In genomic region chr5:137297126-137297525, GRCm38 (mm10) we compare ENCODE assay signal across 16 mouse cellular contexts. TPM values are rescaled to one million over a fixed set of nuclear protein-coding genes. Genes with fewer than 3 reads are reported as not detected.
DNase-seq lines count a peak whose midpoint lies in the region; ATAC-seq lines count a peak whose summit lies in the region.
"Had no signal": no experiment of that assay in that cellular context is flagged by ENCODE, and none has a peak within 500 bp of the region (broad histone marks: within the 10 kb centered on the region; RNA-seq: fewer than 3 reads in every experiment).

No protein-coding gene starts in this region.

- no peak overlapping the region for H3K27ac ChIP-seq in midbrain, embryonic 11.5 days (ENCODE audit: low read depth, low read length)
- no peak overlapping the region for H3K27ac ChIP-seq in midbrain, embryonic 15.5 days
- H3K27ac ChIP-seq: embryonic facial prominence, embryonic 10.5 days; embryonic facial prominence, embryonic 12.5 days; forebrain, embryonic 13.5 days; forebrain, embryonic 15.5 days had no signal

- H3K36me3 ChIP-seq in midbrain, embryonic 11.5 days (ENCODE audit: control insufficient read depth, insufficient read depth, low read length) = peaks cover 51% of the 10 kb centered on the region
- H3K36me3 ChIP-seq in midbrain, embryonic 15.5 days (replicated peaks) = peaks cover 66% of the 10 kb centered on the region

- no peak for ATAC-seq in midbrain, embryonic 11.5 days (ENCODE audit: low FRiP score)
- no peak for ATAC-seq in midbrain, embryonic 15.5 days (replicated peaks)
- ATAC-seq: activated CD4-positive, CD25-positive, alpha-beta regulatory T cell, adult 4 months; forebrain, embryonic 13.5 days; forebrain, embryonic 15.5 days; forebrain, postnatal 0 days; Patski had no signal

- no peak overlapping the region for H3K4me2 ChIP-seq in midbrain, embryonic 11.5 days
- H3K4me2 ChIP-seq in midbrain, embryonic 15.5 days = no peak overlapping the region
- H3K4me2 ChIP-seq: embryonic facial prominence, embryonic 12.5 days; forebrain, embryonic 13.5 days; forebrain, embryonic 15.5 days had no signal

- no peak overlapping the region for H3K4me3 ChIP-seq in midbrain, embryonic 11.5 days (ENCODE audit: low read depth, low read length)
- H3K4me3 ChIP-seq in midbrain, embryonic 15.5 days = no peak overlapping the region
- H3K4me3 ChIP-seq: embryonic facial prominence, embryonic 10.5 days; embryonic facial prominence, embryonic 12.5 days; forebrain, embryonic 13.5 days; forebrain, embryonic 15.5 days had no signal

- DNase-seq in cerebellum, adult 11-12 months = peak; percentile 39
- DNase-seq in cerebellum, adult 8-10 months = no peak
- DNase-seq in cerebellum, adult 9-11 months = peak; percentile 50
- no peak for DNase-seq in cerebellum, postnatal 14 days
- peak; percentile 72 for DNase-seq in midbrain, embryonic 11.5 days (ENCODE audit: low spot score, missing footprints)
- DNase-seq in urinary bladder, postnatal 25 days (ENCODE audit: low spot score) = no peak
- DNase-seq: adrenal gland, adult 8-10 months; adrenal gland, postnatal 36 days; forebrain, postnatal 0 days had no signal

- no peaks in the 10 kb centered on the region for H3K9me3 ChIP-seq in midbrain, embryonic 11.5 days (ENCODE audit: control insufficient read depth, low read length)
- no peaks in the 10 kb centered on the region for H3K9me3 ChIP-seq in midbrain, embryonic 15.5 days
- H3K9me3 ChIP-seq: embryonic facial prominence, embryonic 10.5 days; embryonic facial prominence, embryonic 12.5 days; forebrain, embryonic 13.5 days; forebrain, embryonic 15.5 days had no signal

- no peaks in the 10 kb centered on the region for H3K27me3 ChIP-seq in midbrain, embryonic 11.5 days (ENCODE audit: control insufficient read depth, insufficient read depth, low read length)
- H3K27me3 ChIP-seq in midbrain, embryonic 15.5 days (replicated peaks) = no peaks in the 10 kb centered on the region
- H3K27me3 ChIP-seq: forebrain, embryonic 15.5 days; Patski had no signal

- H3K9ac ChIP-seq in midbrain, embryonic 11.5 days (ENCODE audit: low read length) = no peak overlapping the region
- no peak overlapping the region for H3K9ac ChIP-seq in midbrain, embryonic 15.5 days
- H3K9ac ChIP-seq: embryonic facial prominence, embryonic 12.5 days; forebrain, embryonic 13.5 days; forebrain, embryonic 15.5 days; forebrain, postnatal 0 days had no signal

- 88% methylated on average over 14 of the region's 14 CpGs for WGBS in midbrain, embryonic 11.5 days
- WGBS in midbrain, embryonic 15.5 days = 93% methylated on average over 14 of the region's 14 CpGs

- H3K4me1 ChIP-seq in midbrain, embryonic 11.5 days (ENCODE audit: control insufficient read depth, insufficient read depth, low read length) = peaks cover 15% of the 10 kb centered on the region
- peaks cover 25% of the 10 kb centered on the region for H3K4me1 ChIP-seq in midbrain, embryonic 15.5 days

RNA-seq across cellular contexts. Expression of gene Ufsp1, which starts 2.7 kb away (rescaled TPM):
- polyA plus RNA-seq in midbrain, embryonic 11.5 days (2014; fragmentation: Nextera tagmentation; extraction: Ambion mirVana) = 7.5 and 7.9 TPM in 2 replicates
- 18.2 and 18.7 TPM in 2 replicates for polyA plus RNA-seq in midbrain, embryonic 15.5 days (2015; fragmentation: Nextera tagmentation; extraction: Ambion mirVana)

RNA-seq across cellular contexts. Expression of gene Ache, which starts 9.8 kb away (rescaled TPM):
- polyA plus RNA-seq in midbrain, embryonic 11.5 days (2014; fragmentation: Nextera tagmentation; extraction: Ambion mirVana) = 3.6 and 4.0 TPM in 2 replicates
- 39.8 and 45.6 TPM in 2 replicates for polyA plus RNA-seq in midbrain, embryonic 15.5 days (2015; fragmentation: Nextera tagmentation; extraction: Ambion mirVana)
- polyA plus RNA-seq: activated CD4-positive, CD25-positive, alpha-beta regulatory T cell, adult 4 months had no signal

RNA-seq across cellular contexts. Expression of gene Srrt, which starts 10.3 kb away (rescaled TPM):
- 151 and 154 TPM in 2 replicates for polyA plus RNA-seq in midbrain, embryonic 11.5 days (2014; fragmentation: Nextera tagmentation; extraction: Ambion mirVana)
- polyA plus RNA-seq in midbrain, embryonic 15.5 days (2015; fragmentation: Nextera tagmentation; extraction: Ambion mirVana) = 106 and 107 TPM in 2 replicates

RNA-seq across cellular contexts. Expression of gene Trip6, which starts 17.1 kb away (rescaled TPM):
- polyA plus RNA-seq in midbrain, embryonic 11.5 days (2014; fragmentation: Nextera tagmentation; extraction: Ambion mirVana) = 28.0 and 34.1 TPM in 2 replicates
- polyA plus RNA-seq in midbrain, embryonic 15.5 days (2015; fragmentation: Nextera tagmentation; extraction: Ambion mirVana) = 14.7 and 19.1 TPM in 2 replicates

RNA-seq across cellular contexts. Expression of gene Slc12a9, which starts 36.3 kb away (rescaled TPM):
- 5.8 TPM in 2 replicates for polyA plus RNA-seq in midbrain, embryonic 11.5 days (2014; fragmentation: Nextera tagmentation; extraction: Ambion mirVana)
- 27.7 and 29.5 TPM in 2 replicates for polyA plus RNA-seq in midbrain, embryonic 15.5 days (2015; fragmentation: Nextera tagmentation; extraction: Ambion mirVana)

Comparison
In these comparisons a context has a peak if more than half of its experiments do, and no peak if none do; other contexts are left out.
1. DNase-seq: peak in cerebellum, adult 11-12 months (single experiment), cerebellum, adult 9-11 months (single experiment) and midbrain, embryonic 11.5 days (single experiment); none in cerebellum, adult 8-10 months (single experiment), cerebellum, postnatal 14 days (0 of 2) and urinary bladder, postnatal 25 days (single experiment).